Mouse (Mus musculus): Measurements from ENCODE around the gene Mylk.

DNA sequence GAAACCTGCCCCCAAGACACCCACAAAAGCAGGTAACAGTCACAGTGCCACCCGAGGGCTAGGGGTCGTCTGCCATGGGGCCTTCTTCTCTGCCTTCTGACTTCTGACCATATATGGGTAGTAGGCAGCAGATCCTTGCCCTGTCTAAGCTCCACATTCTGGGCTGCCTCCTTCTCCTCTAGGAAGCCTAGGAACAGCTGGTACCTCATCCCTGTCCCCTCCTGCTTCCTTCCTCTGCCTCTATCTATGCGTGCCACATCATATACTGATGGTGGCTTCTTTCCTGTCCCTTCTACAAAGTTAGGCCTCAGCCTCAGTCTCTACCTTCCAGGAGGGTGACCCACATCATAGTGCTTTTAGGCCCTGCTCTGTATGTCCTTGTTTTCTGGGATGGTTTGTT, 207.8 kb downstream of the Mylk start:
- TF ChIP-seq POLR2A (IDR thresholded peaks at IDR 0.05; ENCODE audit: insufficient read depth, low read depth, low read length), result no peak
- TF ChIP-seq CTCF (IDR thresholded peaks at IDR 0.05; ENCODE audit: insufficient read depth, low read depth, low read length), result no peak
